Mouse (Mus musculus) thymus, postnatal 10 days (tissue): ENCODE results near the gene Asic3.

Source experiments
- DNase-seq, 2 experiments: peaks; one replicate each; pipeline ENCODE4 v3.0.0; 2021; ENCODE audit warnings: low spot score in 2 of 2

The Asic3 gene

GRCm38 (mm10) chr5:24413042-24413693, at the start of gene Asic3:
Asic3 (plus strand) TSS chr5:24413392.
- DNase-seq: no peak

- DNase-seq: no peak
These were observed 49.7 kb upstream of the Asic3 start for GRCm38 (mm10) chr5:24363467-24363866.

GRCm38 (mm10) chr5:24364061-24364460, 49.1 kb upstream of the Asic3 start:
- DNase-seq: no peak

GRCm38 (mm10) chr5:24364508-24364907, 48.7 kb upstream of the Asic3 start, which contains the start of gene Nos3:
Nos3 (plus strand) TSS chr5:24364810.
- DNase-seq: no peak

GRCm38 (mm10) chr5:24364963-24365362, 48.2 kb upstream of the Asic3 start:
- DNase-seq: no peak

- DNase-seq: no peak
These were observed 47.7 kb upstream of the Asic3 start for GRCm38 (mm10) chr5:24365528-24365927.

GRCm38 (mm10) chr5:24366426-24366825, 46.8 kb upstream of the Asic3 start:
- no peak for DNase-seq

GRCm38 (mm10) chr5:24369767-24370166, 43.4 kb upstream of the Asic3 start:
- DNase-seq: no peak

- no peak for DNase-seq
These were observed 39.4 kb upstream of the Asic3 start for GRCm38 (mm10) chr5:24373807-24374206.

- DNase-seq: no peak
These were observed 39.0 kb upstream of the Asic3 start for GRCm38 (mm10) chr5:24374216-24374615.

- DNase-seq: no peak
These were observed 38.4 kb upstream of the Asic3 start for GRCm38 (mm10) chr5:24374666-24375328.

- no peak for DNase-seq
These were observed 34.5 kb upstream of the Asic3 start for GRCm38 (mm10) chr5:24378700-24379099.

- DNase-seq: no peak
These were observed 33.7 kb upstream of the Asic3 start for GRCm38 (mm10) chr5:24379501-24379900.

GRCm38 (mm10) chr5:24380499-24380898, 32.7 kb upstream of the Asic3 start:
- DNase-seq: no peak

- DNase-seq: no peak
These were observed 31.7 kb upstream of the Asic3 start for GRCm38 (mm10) chr5:24381486-24381885.

- DNase-seq: no peak
These were observed 31.2 kb upstream of the Asic3 start for GRCm38 (mm10) chr5:24381988-24382387.

- DNase-seq: peak; percentile 83 to 91
These were observed 29.9 kb upstream of the Asic3 start for GRCm38 (mm10) chr5:24383026-24383859.

GRCm38 (mm10) chr5:24384407-24384806, 28.8 kb upstream of the Asic3 start:
- no peak for DNase-seq

- no peak for DNase-seq
These were observed 27.8 kb upstream of the Asic3 start for GRCm38 (mm10) chr5:24385374-24385773.

GRCm38 (mm10) chr5:24385887-24386550, 27.2 kb upstream of the Asic3 start:
- no peak for DNase-seq

- peak; percentile 22 to 50 for DNase-seq
These were observed 25.6 kb upstream of the Asic3 start for GRCm38 (mm10) chr5:24387264-24388241.
